Mouse (Mus musculus) 3134 (cell line): ENCODE results near the gene Arhgap28.

Source experiments
- DNase-seq: peaks from one replicate; pipeline ENCODE4 v3.0.0-alpha.2; 2011; ENCODE audit warnings: low spot score; ENCODE audit not compliant: insufficient read length; ENCODE audit errors: extremely low read depth

The Arhgap28 gene

DNA sequence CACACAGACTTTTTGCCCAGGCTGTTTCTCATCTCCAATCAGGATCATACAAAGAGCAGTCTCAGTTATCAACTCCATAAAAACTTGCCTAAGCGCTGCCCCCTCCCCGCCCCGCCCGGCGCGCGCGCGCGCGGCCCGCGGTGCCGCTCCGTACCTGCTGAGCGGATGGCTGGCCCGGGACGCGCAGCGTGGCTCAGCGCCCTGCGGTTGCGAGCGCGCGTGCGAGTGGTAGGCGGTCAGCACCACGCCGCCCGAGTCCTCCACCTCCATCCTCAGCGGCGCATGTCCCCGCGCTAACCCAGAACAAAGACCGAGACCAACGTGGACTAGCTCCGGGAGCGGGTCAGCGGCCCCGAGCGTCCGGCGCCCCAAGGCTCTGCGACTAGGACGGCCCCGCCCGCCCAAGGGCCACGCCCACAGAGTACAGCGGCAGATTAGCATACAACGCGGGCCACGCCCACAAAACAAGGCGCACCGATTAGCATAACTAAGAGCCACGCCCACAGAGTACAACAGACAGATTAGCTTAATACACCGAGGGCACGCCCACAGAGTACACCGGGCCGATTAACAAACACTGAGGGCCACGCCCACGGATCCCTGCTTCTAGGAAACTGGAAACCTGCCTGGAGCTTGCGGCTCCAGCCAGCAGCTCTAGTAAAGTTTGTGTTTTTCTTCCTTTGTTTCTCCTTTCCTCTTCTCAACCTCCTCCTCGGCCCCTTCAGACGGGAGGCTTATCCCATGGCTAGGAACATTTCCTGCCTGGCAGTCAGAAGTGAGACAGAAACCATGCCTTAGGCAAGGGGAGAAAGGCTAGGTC lies at the start of gene Arhgap28:
Arhgap28 (minus strand) TSS at position 380 of the 820 bp plus-strand sequence.
- peak; percentile 95 for DNase-seq

DNA sequence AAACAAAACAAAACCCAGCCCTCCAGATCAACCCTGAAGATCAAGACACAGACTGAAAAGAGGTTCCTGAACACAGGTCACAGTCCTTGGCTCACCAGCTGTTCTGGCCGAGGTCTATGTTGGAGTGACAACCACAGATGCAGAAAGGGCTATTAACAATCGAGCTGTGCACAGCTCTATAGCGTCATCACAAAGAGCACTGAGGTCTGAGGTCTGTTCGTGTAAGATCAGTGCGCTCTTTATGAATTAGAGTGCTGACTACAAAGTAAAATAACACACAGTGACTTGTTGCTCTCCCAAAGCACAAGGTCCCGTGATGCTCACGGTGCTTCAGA lies 42.4 kb upstream of the Arhgap28 start:
- no peak for DNase-seq

DNA sequence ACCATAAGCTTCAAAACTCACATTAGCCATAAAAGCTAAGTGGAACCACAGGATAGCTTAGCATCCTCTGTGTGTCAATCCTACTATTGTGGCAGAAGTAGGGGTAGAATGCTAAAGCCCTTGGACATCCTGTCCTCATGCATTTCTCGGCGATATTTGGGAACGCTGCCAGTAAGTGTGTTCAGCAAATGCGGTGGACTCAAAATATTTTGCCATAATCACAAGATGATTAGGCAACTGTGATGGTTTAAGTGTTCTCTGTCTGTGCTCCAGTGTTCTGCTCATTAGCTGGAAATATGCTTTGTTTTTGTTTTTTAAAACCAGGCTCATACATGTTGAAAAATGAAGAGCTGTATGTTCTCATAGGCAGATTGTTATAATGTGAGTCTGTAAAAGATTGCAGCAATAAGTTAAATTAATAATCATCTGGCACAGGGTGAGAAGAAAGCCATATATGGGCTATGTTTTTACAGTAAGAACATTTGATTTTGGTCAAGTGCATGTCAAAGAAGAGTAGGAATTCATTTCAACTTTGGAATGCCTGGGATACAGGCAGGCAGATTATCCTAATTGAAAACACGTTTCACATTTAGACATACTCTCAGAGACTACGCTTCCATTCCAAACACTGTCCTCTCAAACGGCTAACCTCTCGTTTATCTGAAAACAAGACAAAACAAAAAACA lies 41.9 kb upstream of the Arhgap28 start:
- DNase-seq: no peak

DNA sequence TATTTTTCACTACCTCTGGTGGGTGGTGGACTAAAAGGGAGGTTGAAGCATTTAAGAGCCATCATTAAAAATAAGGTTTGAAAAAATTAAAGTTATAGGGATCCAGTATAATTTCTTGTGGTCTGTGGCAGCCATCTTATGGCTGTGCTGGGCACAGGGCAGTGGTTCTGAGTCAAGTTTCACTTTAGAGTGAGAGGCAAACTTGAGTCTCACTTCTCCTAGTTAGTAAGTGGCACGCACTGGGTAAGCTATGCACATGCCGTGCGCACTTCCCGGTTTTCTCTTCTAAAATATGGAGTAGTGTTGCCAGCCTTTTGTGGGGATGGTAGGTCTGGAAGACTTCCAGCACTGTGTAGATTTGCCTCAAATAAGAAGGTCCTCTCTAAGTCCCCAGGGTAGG lies 38.5 kb upstream of the Arhgap28 start:
- no peak for DNase-seq

DNA sequence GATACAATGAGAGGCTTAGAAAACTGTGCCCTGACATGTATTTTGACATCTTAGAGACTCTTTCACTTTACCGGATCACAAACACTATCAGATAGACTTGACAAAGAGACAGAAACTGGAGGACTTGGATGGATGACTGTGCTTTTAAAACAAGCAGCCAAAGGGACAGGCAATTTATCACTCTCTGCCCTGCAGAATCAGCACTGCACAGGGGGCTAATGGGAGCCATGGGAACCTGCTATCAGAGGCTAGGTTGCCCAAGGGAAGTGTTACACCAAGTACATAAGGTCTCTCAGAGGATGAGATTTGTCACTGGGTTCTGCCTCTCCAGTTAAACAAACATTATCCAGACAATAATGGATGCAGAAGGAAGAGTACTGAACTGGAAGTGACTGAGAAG lies 33.1 kb upstream of the Arhgap28 start:
- DNase-seq: no peak

DNA sequence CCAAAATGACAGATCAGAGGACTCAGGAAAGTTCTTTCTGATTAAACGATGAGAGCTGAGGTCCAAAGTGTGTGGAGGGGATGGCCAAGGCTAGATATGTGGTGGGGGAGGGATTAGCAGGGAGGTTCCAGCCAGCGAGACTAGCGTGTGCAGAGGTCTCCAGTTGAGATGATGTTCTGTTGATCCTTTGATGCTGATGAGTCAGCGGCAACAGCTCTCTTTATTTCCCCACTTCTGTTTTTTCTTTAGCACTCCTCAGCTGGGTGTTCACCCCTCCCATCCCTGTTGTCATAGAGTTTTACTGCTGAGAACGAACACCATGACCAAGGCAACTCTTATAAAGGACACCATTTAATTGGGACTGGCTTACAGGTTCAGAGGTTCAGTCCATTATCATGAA lies 25.6 kb upstream of the Arhgap28 start:
- no peak for DNase-seq

DNA sequence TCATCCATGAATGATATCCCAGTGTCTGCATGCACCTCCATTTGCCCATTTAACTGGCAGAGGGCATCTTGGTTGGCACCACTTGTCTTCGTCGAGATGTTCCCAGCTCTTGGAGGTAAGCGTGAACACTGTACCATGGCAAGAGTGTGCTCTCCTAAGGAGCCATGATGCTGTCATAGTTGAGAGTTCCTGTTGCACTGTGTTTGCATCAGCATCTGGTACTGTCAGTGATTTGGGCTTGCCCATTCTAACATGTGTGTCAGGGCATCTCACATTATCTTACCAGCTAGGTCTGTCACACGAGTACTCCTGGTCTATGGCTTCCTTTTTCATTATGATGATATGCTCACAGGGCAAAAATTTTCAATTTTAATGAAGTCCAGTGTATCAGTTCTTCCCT lies 24.6 kb upstream of the Arhgap28 start:
- DNase-seq: no peak

DNA sequence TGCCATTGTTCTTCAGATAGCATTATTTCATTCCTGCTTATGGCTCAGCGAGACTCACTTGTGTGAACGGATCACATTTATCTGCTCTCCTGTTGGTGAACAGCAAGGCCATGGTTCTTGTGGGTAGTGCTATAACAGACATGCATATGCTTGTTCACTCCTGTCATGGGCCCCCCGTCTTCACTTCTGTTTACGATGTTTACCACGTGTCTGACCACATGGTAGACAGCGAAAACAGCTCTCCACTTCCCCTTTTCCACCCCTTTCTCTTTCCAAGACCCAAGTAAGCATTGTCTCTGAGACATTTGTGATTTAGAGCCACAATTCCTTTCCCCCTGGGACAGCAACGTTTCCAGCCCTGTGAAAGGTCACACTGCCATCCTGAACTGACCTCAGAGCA lies 20.4 kb upstream of the Arhgap28 start:
- DNase-seq: no peak

DNA sequence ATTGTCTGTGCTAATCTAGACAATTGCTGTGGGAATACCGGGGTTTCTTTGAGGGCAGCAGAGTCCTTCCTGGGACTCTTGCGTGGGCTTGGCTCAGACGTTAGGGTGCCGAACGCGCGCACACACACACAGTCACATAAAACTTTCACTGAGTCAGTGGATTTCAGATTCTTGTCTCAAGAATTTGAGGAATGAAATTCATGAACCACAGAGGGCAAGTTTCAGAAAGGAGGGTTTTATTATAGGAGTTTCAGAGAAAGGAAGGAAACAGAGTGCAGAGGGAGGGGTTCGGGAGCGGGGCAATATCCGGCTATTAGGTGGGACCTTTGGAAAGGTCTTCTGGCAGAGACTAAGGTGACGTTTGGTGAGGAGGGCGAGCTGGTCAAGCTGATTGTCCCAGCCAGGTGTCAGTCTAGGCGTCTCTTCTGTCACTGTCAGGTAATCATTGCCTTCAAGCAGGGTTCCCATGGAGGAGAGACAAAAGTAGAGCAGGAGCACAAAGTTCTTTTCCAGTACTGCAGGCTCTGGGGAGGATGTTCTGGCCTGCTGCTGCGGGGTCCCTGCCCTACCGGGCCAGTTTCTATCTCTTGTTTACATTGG lies 15.6 kb upstream of the Arhgap28 start:
- peak; percentile 52 for DNase-seq

DNA sequence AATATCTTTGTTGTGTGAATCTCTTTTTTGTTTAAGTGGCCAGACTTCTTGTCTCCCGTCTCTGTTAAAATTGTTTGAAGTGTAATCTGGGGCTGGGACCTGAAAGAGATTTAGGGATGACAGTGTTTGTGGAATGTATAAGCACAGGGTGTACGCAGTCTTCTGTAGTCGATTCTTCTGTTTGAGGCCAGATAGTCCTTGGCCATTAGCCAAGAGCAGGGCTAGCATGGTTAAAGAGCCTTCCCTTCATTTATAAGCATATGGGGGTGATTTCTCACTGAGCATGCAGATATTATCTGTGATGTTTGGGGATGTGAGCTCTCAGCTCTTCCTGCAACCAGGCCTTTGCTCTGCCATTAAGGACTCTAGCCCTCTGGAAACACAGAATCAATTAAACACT lies 13.2 kb upstream of the Arhgap28 start:
- no peak for DNase-seq

DNA sequence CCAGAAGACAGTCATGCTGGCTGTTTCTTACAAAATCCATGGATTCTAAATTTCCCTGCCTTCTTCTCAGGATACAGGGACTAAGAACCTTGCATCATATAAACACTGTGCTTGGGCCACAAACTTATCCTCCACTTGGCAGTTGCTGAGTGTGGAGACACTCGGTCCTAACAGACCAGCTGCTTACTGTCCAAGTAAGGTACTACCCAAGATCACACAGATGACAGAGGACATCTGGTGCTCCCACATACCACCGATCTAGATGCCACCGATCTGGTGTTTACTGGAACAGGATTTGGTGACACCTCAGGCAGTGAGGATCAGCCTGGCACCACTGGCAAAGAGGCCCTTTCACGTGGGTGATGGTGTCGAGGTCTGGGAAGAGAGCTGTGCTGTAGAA lies 7.7 kb upstream of the Arhgap28 start:
- no peak for DNase-seq

DNA sequence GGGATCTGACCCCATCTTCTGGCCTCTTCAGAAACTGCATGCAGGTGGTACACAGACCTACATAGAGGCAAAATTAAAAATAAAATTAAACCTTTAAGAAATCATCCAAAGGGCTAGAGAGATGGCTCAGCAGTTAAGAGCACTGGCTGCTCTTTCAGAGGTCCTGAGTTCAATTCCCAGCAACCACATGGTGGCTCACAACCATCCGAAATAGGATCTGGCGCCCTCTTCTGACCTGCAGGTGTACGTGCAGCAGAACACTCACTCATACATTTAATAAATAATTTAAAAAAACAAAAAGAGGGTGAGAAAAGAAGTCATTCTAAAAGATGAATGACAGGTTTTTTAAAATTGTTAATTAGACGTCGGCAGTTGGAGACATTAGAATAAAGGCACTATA lies 6.1 kb upstream of the Arhgap28 start:
- no peak for DNase-seq

DNA sequence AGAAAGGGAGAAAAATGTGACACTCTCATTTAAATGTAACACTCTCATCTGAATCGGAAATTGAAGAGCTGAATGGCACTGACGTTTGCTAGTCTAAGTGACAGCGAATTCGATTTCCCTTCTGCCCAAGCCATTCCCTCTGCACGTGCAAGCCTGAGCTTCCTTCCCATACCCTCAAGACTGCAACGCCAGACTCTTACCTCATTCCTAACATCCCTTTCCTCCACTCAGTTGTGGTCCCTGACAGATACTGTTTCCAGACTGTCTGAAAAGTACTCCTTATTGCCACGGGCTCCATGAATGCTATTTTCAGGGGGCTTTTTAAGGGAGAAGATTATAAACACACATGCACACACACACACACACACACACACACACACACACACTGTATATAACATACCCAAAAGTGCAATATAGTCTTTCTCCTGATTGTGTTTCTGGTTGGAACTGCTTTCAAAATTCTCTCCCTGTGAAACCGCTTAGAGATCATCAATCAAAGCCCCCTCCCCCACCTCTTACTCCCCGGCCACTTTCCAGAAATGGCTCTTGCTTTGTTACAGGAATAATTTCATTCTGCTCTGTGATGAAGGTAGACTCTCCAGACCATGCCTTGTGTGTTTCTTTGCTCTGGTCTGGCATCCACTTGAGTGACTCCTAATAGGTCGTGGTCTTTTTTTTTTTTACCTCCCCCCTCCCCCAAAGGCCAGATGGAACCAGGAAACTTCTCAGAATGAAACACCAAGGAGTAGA lies 836 bp upstream of the Arhgap28 start:
- DNase-seq: no peak

DNA sequence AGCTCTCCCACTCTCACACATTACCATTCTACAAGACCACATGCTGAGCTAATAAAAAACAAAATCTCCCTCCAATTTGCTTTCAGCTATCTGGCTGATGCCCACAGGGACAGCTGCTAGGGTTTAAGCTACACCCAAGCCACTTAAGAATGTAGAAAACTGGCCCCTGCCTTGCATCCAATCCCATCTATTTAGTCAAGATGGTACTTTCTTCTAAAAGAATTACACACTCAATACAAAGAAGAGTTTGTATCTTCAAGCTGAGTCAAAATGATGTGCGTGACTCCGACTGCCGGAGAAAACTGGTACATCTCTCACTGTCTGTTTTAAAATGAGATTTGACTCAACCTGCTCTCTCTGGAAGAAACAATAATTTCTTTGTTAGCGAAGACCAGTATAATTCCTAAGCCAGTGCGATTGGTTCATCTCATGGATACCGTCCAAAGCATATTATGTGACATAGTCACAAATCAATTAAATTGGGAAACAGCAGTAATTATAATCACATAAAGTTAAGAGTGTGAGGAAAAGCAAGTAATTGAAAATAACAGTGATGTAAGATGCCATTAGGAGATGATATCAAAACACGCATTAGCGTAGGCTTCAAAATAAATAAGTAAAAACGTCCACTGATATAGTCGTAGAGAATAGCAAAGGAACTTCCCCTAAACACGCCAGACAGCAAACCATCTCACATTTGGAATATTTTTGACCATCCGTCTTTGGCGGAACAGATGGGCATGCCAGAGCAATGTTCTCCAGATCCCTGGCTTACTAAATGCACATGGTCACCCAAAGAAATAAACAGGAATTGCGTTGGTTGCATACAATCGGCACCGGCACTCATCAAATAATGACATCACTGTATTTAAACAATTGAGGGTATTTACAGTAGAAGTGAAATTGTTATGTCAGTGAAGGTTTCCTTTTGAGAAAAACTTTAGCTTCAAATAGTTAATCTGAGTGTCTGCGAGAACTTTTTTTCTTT lies 1.0 kb downstream of the Arhgap28 start:
- DNase-seq: peak; percentile 34

DNA sequence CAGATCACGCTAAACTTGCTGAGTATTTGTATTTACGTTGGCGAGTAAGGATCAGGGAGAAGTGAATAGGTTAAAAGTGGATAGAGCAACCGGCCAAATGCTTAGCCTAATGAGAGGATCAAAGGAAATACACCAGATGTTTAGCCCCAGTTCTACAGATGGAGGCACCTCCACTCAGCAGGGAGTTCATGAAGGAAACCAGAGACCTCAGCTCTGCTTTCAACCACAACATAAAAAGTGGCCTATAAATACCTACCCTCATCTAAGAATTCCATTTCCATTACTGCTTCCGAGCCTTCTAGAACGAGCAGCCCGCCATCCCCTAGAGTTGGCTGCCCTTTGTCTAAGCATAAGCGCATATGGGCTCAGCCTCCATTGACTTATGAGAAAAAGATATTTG lies 4.1 kb downstream of the Arhgap28 start:
- DNase-seq: no peak

DNA sequence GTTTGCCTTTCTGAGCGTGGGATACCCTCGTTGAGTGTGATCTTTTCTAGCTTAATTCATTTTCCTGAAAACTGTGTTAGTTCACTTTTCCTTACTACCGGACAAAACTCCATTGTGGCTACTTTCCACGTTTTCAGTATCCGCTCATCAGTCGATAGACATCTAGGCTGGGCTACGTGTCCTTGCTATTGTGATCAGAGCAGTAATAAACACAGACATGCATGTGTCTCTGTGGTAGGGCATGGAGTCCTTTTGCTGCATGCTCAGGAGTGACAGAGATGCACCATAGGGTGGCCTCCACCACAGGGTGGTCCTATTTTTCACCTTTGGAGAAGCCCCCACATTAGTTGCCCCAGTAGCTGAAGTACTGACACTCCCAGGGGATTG lies 7.2 kb downstream of the Arhgap28 start:
- DNase-seq: no peak

DNA sequence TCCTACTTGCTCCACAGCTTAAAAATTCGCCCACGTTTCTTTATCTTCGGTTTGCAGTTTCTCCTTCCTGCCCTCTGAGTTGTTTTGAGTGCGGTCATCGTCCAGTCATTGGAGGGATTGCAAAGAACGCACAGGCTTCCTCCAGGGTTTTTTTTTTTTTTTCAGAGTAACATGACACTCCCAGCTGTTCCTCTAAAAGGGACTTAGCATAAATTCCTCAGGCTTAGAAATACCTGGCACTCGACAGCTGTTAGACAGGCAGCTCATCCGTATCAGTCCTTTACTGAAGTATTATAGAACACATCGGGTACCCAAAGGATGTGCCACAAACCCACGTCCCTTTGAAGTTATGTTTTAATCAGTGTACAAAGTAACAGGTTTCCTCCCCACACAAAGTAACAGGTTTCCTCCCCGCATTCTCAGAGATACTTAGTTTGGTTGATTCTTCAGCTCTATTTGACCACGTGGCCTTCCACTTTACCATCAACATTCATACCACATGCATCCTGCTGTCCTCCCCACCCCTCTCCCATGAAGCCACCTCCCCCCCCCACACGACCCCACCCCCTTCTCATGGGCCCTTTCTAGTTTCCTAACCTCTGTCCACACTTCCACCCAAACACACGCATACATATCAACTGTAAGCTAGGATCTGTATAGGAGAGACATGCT lies 7.7 kb downstream of the Arhgap28 start:
- DNase-seq: peak; percentile 59

DNA sequence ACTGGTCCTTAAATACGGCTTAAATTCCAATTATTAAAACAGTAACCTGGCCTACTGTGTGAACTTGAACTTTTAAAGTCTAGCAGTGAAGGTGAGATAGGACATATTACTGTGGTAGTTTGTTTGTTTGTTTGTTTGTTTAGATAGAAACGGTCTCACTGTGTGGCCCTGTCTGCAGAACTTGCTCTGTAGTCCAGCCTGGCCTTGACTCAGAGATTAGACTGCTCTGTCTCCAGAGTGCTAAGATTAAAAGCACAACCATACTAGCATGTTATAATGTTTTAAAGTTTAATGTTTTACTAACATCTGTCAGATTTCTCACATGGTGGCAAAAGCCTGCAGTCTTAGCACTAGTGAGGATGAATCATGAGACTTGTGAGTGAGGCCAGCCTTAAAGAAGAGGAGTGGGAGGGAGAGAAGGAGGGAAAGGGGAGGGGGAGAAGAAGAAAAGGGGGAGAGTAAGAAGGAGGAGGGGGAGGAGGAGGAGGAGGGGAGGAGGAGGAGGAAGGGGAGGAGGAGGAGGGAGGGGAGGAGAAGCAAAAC lies 8.6 kb downstream of the Arhgap28 start:
- DNase-seq: no peak

DNA sequence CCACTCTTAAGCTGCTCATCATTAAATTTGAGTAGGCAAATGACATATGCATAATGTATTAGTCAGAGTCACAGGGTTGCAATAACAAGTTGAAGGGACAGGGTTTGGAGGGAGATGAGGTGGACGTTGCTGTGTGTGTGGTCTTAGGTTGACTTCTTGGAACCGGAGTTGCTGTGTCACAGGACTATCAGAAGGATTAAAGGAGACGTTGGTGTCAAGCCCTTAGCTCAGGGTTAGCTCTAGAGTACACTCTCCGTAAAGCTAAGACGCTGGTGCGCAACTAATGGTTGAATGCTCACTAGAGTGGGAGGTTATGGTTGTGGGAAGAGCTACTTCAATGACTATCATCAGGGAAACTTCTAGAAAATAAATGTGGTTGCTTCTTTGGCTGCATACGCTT lies 9.1 kb downstream of the Arhgap28 start:
- DNase-seq: no peak
